Mouse (Mus musculus) small intestine, adult 2 months (tissue): ENCODE measurements around the gene Pde6c.

Experiments
- CTCF ChIP-seq: fragments of 200-500 bp; IDR thresholded peaks from 2 replicates; pipeline ENCODE4 v1.5.1; 2012; ENCODE audit warnings: low read depth, mild to moderate bottlenecking, control low read depth, inconsistent platforms, low read length, moderate library complexity, mixed read lengths; ENCODE audit not compliant: insufficient replicate concordance, insufficient read length; ENCODE audit errors: extremely low read depth
- POLR2A ChIP-seq: fragments of 200-500 bp; IDR thresholded peaks from 2 replicates; pipeline ENCODE4 v1.6.1; 2012; ENCODE audit warnings: low read depth, mild to moderate bottlenecking, control low read depth, inconsistent platforms, low read length, moderate library complexity

DNA sequence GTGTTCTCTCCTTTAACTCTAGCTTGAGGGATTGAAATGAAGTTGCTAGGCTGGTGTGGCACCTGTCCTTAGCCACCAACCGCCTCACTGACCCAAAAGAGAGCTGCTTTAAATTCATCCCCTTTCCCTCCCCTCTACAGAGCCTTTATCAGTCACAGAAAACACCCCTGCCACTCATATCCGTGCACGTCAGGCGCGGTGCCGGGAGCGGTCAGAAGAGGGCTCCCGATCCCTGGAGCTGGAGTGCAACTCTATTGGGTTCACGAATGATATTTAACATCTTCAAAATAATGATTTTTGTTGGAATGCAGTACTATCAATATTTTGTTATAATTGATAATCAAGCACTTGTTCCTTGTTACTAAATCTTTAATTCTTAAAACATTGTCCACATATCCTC lies 74.1 kb downstream of the Pde6c start:
- TF ChIP-seq CTCF = peak; percentile 34; the same call in 1 of the 2 replicates
- TF ChIP-seq POLR2A = no peak
